Mouse (Mus musculus) C2C12 (cell line): ENCODE results near the gene Ankrd16. TPM values are rescaled to one million over a fixed set of nuclear protein-coding genes. Genes with fewer than 3 reads are reported as not detected.

Experiments
- H3K27me3 ChIP-seq: one replicate; pipeline ENCODE4 v1.6.1; 2011; ENCODE audit not compliant: control insufficient read depth, insufficient read depth, insufficient read length
- H3K36me3 ChIP-seq: one replicate; pipeline ENCODE4 v1.6.1; 2011; ENCODE audit not compliant: control insufficient read depth, insufficient read depth
- H3K4me3 ChIP-seq: one replicate; pipeline ENCODE4 v1.5.1; 2011; ENCODE audit warnings: mild to moderate bottlenecking, control low read depth; ENCODE audit not compliant: poor library complexity, insufficient read depth, severe bottlenecking
- H3K79me2 ChIP-seq: one replicate; pipeline ENCODE4 v1.6.1; 2011; ENCODE audit not compliant: control insufficient read depth, insufficient read depth
- H3K79me3 ChIP-seq: one replicate; pipeline ENCODE4 v1.6.1; 2011; ENCODE audit warnings: low read depth, control low read depth
- H3ac ChIP-seq: one replicate; pipeline ENCODE3; 2011; ENCODE audit warnings: low read depth; ENCODE audit not compliant: control insufficient read depth, insufficient read length
- CEBPB ChIP-seq: IDR thresholded peaks from one replicate; pipeline ENCODE4 v1.6.1; 2011; ENCODE audit warnings: low read depth, mild to moderate bottlenecking, control low read depth, moderate library complexity
- CTCF ChIP-seq: IDR thresholded peaks from one replicate; pipeline ENCODE4 v1.5.1; 2011; ENCODE audit not compliant: control insufficient read depth, insufficient read depth, insufficient read length
- FOSL1 ChIP-seq: IDR thresholded peaks from one replicate; pipeline ENCODE4 v1.8.0; 2011; ENCODE audit warnings: mild to moderate bottlenecking, low read length; ENCODE audit not compliant: poor library complexity, insufficient read depth, severe bottlenecking
- MAX ChIP-seq: IDR thresholded peaks from one replicate; pipeline ENCODE4 v1.6.1; 2011; ENCODE audit warnings: mild to moderate bottlenecking, control low read depth
- MYOD1 ChIP-seq: IDR thresholded peaks from one replicate; pipeline ENCODE4 v1.6.1; 2011; ENCODE audit warnings: low read depth; ENCODE audit not compliant: control insufficient read depth, insufficient read length
- MYOG ChIP-seq: IDR thresholded peaks from one replicate; pipeline ENCODE4 v1.6.1; 2011; ENCODE audit not compliant: control insufficient read depth, insufficient read length; ENCODE audit errors: extremely low read depth
- USF1 ChIP-seq: IDR thresholded peaks from one replicate; pipeline ENCODE4 v1.6.1; 2011; ENCODE audit warnings: low read depth, mild to moderate bottlenecking, control low read depth, moderate library complexity
- polyA plus RNA-seq: library from polyadenylated mRNA; unstranded; fragments of >200 nt; fragmentation: generic; extraction: Trizol; gene quantifications from one replicate; pipeline ENCODE4 v1.2.1, GENCODE M21; 2012; ENCODE audit warnings: missing spikeins

Ankrd16 gene
- polyA plus RNA-seq, 1 experiment = 8.0 TPM

GRCm38 (mm10) chr2:11762541-11762940 lies 15.1 kb upstream of the Ankrd16 start:
- H3K4me3 ChIP-seq = no peak overlapping the region
- H3K79me3 ChIP-seq = no peaks in the 10 kb centered on the region
- H3ac ChIP-seq = no peak overlapping the region
- H3K27me3 ChIP-seq = no peaks in the 10 kb centered on the region
- TF ChIP-seq CEBPB = no peak
- TF ChIP-seq MYOG = no peak
- no peak for TF ChIP-seq CTCF
- no peak for TF ChIP-seq MAX
- TF ChIP-seq USF1 = no peak
- TF ChIP-seq MYOD1 = no peak
- TF ChIP-seq FOSL1 = no peak
- no peaks in the 10 kb centered on the region for H3K79me2 ChIP-seq
- peaks cover 94% of the 10 kb centered on the region for H3K36me3 ChIP-seq

GRCm38 (mm10) chr2:11765694-11766093 lies 12.0 kb upstream of the Ankrd16 start:
- Histone ChIP-seq H3ac (no peak overlapping the region), H3K4me3 (no peak overlapping the region), H3K36me3 (peaks cover 73% of the 10 kb centered on the region), H3K27me3 (no peaks in the 10 kb centered on the region), H3K79me3 (no peaks in the 10 kb centered on the region), H3K79me2 (no peaks in the 10 kb centered on the region)
- TF ChIP-seq CTCF (no peak), MYOD1 (no peak), FOSL1 (no peak), MYOG (no peak), MAX (no peak), USF1 (no peak), CEBPB (no peak)

- H3K36me3 ChIP-seq = peaks cover 65% of the 10 kb centered on the region
- H3K4me3 ChIP-seq = no peak overlapping the region
- TF ChIP-seq CEBPB = no peak
- TF ChIP-seq USF1 = no peak
- no peak for TF ChIP-seq CTCF
- no peak for TF ChIP-seq MAX
- H3K79me2 ChIP-seq = no peaks in the 10 kb centered on the region
- no peaks in the 10 kb centered on the region for H3K27me3 ChIP-seq
- no peaks in the 10 kb centered on the region for H3K79me3 ChIP-seq
- H3ac ChIP-seq = no peak overlapping the region
Measured at GRCm38 (mm10) chr2:11766485-11767160, 11.1 kb upstream of the Ankrd16 start.

GRCm38 (mm10) chr2:11767161-11767545 lies 10.5 kb upstream of the Ankrd16 start:
- H3K36me3 ChIP-seq = peaks cover 60% of the 10 kb centered on the region
- TF ChIP-seq MAX (no peak), CTCF (no peak), USF1 (no peak), CEBPB (no peak), MYOD1 (no peak), FOSL1 (no peak), MYOG (no peak)
- H3K79me3 ChIP-seq = no peaks in the 10 kb centered on the region
- no peaks in the 10 kb centered on the region for H3K27me3 ChIP-seq
- H3K79me2 ChIP-seq = no peaks in the 10 kb centered on the region
- H3K4me3 ChIP-seq = no peak overlapping the region
- no peak overlapping the region for H3ac ChIP-seq

GRCm38 (mm10) chr2:11771701-11772100 lies 6.0 kb upstream of the Ankrd16 start:
- TF ChIP-seq MYOG (no peak), USF1 (no peak), MAX (no peak), MYOD1 (no peak), FOSL1 (no peak), CEBPB (no peak)
- Histone ChIP-seq H3K79me2 (peaks cover 31% of the 10 kb centered on the region), H3K4me3 (no peak overlapping the region), H3K27me3 (no peaks in the 10 kb centered on the region), H3K36me3 (peaks cover 19% of the 10 kb centered on the region), H3ac (no peak overlapping the region), H3K79me3 (peaks cover 7% of the 10 kb centered on the region)

GRCm38 (mm10) chr2:11772401-11772800 lies 5.3 kb upstream of the Ankrd16 start:
- Histone ChIP-seq H3ac (no peak overlapping the region), H3K79me2 (peaks cover 36% of the 10 kb centered on the region), H3K79me3 (peaks cover 11% of the 10 kb centered on the region), H3K4me3 (no peak overlapping the region), H3K36me3 (peaks cover 12% of the 10 kb centered on the region), H3K27me3 (no peaks in the 10 kb centered on the region)
- TF ChIP-seq MYOG = no peak
- TF ChIP-seq USF1 = no peak
- TF ChIP-seq MYOD1 = no peak
- no peak for TF ChIP-seq FOSL1
- TF ChIP-seq CTCF = no peak
- TF ChIP-seq CEBPB = no peak
- no peak for TF ChIP-seq MAX
